Mouse (Mus musculus) gastrocnemius, adult 18-20 months (tissue): ENCODE measurements around the gene Plekhm2. TPM values are rescaled to one million over a fixed set of nuclear protein-coding genes. Genes with fewer than 3 reads are reported as not detected.

ENCODE experiments used
- DNase-seq: peaks from one replicate; pipeline ENCODE4 v3.0.0; 2021; ENCODE audit warnings: low spot score
- total RNA-seq, 2 experiments: library from RNA; stranded (reverse); gene quantifications; 2 replicates each; pipeline ENCODE4 v1.2.3; 2021

Gene Plekhm2
- total RNA-seq, 2 experiments from 2014 or later, result 28.9 to 34.5 TPM

DNA sequence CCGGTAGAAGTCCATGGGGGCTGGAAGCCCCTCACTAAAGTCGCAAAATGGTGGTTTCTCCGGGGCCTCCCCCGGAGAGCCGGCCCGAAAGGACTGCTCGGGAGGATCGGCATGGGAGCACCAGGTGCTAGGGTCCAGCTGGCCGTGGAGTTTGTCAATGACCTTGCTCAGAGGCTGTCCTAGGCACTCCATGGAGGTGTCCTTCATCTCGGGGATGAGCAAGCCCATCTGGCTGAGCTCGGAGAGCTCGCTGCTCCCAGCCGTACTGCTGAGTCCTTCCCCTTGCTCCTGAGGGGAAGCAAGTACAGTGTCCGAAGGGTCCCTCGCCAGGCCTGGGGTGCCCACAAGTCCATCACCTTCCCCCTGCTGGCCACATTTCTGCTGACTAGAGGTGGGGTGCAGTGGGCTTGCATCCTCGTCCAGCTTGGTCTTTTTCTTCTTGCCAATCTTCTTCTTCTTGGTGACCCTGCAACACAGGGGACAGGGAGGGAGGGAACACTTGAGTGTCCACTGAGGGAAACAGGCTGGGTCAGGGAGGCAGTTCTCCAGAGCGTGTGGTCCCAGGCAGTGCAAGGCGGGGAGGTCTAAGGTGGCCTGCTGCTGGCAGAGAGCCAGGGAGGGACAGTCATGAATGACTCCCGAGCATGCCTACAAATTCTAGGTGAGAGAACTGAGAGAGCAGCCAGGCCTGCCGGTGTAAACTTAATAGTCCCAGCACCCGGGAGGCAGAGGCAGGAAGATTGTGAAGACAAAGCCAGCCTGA is 32.4 kb downstream of the Plekhm2 start:
- no peak for DNase-seq

DNA sequence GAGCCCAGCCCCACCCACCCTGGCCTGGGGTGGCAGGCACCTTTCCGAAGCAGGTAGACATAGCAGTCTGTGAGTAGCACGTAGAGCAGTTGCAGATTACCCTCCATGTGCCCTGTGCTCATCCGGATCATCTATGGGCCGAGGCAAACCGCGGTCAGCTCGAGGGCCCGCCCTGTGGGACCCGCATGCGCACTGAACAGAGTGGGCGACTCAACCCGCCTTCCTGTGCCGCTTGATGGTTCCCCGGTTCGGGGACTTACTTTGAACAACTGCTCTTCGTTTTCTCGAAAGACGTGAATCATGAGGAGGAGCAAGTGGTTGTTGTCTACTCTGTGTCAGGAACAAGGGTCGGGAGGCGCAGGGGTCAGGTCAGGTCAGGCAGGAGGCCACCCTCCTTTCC is 33.4 kb downstream of the Plekhm2 start:
- DNase-seq, result no peak

GRCm38 (mm10) chr4:141630021-141630420 is 34.7 kb downstream of the Plekhm2 start:
- DNase-seq, result no peak

DNA sequence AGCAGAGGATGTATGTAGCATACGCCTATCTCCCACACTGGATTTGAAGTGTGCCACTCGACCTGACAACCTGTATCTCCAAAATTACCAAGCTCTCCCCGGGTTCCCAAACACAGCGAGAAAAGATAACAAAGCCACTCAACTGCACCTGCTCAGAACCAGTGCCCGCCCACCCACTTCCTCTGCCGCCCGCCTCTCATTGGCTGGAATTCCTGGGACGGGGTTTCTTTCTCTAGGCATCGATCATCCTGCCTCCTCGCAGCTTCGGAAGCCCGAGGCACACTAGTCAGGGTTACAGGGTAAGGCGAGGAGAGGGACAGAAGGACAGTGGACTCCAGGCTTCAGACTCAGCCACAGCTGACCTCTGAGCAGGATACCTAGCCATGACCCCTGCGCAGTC is 36.0 kb downstream of the Plekhm2 start:
- DNase-seq, result no peak

DNA sequence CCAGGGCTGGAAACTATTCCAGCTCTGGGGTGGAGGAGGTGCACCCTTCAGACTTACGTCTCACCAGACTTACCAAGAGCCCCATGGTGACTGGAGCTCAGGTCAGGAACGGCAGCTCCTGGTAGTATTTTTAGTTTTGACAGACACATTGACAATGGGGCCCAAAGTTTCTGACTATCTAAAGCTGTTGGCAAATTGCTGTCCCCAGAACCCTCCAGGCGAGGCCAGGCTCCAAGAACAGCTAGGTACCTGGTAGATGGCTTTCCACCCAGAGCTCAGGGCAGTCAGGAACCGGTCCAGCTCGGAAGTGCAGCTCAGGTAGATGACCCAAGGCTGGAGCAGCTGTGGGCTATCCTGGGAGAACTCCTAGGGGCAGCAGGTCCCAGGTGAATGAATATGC is 37.2 kb downstream of the Plekhm2 start:
- DNase-seq, result no peak

GRCm38 (mm10) chr4:141625774-141626550 is 38.7 kb downstream of the Plekhm2 start:
- DNase-seq, result no peak

GRCm38 (mm10) chr4:141624983-141625773 is 39.5 kb downstream of the Plekhm2 start:
- no peak for DNase-seq

DNA sequence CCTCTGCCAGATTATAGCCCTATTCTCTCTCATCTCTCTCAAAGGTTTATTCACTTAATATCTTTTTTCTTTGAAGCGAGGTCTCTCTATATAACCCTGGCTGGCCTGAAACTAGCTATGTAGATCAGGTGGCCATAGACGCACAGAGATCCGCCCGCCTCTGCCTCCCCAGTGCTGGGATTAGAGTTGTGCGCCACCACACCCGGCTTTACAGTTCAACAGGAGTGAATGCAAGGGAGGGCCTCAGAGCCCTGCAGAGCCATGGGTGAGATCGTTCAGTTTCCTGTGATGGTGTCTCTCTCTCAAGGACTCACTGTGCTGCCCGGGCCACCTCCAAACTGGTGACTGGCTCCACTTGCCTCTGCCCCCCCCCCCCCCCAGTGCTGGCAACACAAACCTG is 40.6 kb downstream of the Plekhm2 start:
- no peak for DNase-seq

DNA sequence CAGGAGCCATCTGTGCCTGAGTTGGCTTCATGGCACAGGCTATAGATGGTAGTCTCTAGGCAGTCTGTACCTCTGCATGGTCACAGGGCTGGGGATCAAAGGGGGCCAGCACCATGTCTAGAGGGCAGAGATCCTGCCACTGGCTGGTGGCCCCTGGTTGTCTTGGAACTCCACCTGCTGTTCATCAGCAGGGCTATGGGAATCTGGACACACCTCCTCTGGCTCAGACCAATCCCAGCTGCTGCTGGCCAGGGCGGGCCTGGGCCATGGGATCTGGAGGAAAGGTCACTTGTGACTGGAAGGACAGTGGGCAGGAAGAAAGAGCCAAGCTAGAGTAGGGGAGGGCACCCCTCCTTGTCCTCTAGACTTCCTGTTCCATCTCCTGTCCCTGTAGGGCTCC is 41.0 kb downstream of the Plekhm2 start, which contains the start of gene Slc25a34:
Gene Slc25a34 (minus strand): TSS at position 156 of the 400 bp plus-strand sequence.
- DNase-seq, result peak; percentile 79

GRCm38 (mm10) chr4:141623037-141623436 is 41.7 kb downstream of the Plekhm2 start:
- DNase-seq, result no peak

DNA sequence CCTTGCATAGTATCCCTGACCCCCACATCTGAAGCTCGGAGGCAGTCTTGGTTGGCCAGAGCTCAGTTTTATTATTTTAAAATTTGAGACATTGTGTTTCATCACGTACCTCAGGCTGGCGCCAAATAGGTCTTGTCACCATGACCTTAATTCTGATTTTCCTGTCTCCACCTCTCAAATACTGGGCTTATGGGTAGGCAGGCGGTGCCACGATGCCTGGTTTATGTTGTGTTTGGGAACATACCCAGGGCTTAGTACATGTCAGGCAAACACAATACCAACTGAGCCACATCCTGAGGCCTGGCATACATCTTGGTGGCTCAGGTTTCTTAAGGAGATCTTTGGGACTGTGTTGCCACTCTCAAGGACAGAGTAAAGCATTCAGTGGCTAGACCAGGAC is 42.1 kb downstream of the Plekhm2 start:
- DNase-seq, result no peak

DNA sequence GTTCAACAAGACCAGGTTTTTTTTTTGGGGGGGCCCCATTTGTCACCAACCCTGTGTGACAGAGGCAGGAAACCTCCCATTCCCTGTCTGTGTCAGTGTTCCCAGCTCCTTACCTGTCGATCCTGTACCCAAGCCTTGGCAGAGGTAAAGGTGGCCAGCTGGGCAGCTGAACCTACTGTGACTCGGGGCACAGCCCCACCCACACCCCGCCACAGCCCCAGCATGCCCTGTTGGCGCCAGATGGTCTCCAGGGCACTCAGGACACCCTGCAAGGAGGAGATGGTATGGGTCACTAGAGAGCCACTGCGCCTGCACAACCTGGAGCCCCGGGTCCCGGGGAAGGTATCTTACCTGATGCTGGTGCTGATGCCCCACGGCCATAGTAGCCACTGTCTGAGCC is 42.6 kb downstream of the Plekhm2 start:
- no peak for DNase-seq

GRCm38 (mm10) chr4:141621297-141621696 is 43.4 kb downstream of the Plekhm2 start:
- DNase-seq, result no peak

- no peak for DNase-seq
Observed at GRCm38 (mm10) chr4:141619299-141619883, 45.3 kb downstream of the Plekhm2 start.

DNA sequence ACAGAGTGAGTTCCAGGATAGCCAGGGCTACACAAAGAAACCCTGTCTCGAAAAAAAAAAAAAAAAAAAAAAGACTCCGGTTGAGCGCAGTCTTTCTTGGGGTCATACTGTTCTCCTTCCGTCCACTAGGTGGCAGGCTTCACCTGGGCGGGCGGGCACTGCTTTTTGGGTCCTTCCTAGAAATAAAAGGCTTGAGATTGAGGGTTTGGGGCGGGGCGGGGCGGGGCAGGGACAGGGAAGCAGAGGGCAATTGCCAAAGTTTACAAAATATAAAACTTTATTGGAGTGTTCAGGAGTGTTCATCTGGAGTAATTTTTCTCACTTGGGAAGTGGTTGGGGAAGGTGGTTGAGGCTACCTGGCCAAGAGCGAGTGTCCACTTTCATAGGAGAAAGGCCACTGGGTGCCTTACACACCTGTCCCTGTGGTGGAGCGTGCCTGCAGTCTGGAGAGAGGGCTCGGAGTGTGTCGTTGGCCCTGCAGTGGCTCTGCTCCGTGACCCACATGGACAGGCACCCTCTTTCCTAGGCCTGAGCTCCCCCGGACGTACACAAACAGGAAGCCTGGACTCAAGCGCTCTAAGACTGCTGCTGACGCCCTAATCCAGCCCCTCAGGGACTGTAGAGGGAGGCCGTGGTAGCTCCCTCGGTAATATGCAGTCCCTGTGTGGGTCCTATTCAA is 46.0 kb downstream of the Plekhm2 start, which contains the start of gene Tmem82:
Gene Tmem82 (minus strand): TSS at position 69 of the 679 bp plus-strand sequence.
- DNase-seq, result peak; percentile 67

GRCm38 (mm10) chr4:141617863-141618564 is 46.7 kb downstream of the Plekhm2 start:
- DNase-seq, result no peak

DNA sequence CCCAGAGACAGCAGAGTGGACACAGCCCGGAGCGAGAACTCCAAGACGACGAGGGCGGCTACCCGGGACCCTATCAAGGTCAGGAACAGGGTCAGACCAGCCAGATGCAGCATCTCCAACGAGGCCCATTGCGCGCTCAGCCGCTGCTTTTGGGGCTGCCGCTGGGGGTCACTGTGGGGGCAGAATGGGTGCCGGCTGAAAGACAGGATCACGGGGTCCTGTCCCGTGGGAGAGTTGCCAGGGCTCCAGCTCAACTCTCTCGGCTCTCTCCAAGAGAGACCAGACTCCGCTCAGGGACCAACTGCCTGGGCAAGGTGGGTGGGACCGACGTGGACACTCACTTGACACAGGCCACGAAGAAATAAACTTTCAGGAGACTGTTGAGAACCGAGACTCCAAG is 47.4 kb downstream of the Plekhm2 start:
- peak; percentile 74 for DNase-seq

GRCm38 (mm10) chr4:141616811-141617210 is 47.9 kb downstream of the Plekhm2 start:
- DNase-seq, result no peak

- no peak for DNase-seq
Observed at GRCm38 (mm10) chr4:141614946-141615345, 49.8 kb downstream of the Plekhm2 start.

DNA sequence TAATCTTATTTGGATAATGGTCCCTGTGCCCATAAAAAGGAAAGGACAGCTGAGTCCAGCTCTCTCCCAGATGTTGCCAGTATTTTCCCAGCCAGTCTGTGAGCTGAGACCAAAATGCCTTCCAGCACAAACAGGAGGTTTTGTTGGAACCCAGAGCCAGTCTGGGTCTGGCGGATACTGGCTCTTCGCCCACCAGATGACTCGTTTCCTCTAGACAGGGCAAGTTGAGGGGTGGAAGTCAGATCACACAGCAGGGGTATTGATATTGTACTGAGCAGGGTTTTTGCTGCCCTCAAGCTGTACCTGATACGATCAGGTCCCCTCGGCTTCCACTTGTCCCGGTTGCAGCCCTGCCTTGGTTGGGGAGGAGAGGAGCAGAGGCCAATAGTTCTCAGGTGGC is 55.2 kb downstream of the Plekhm2 start:
- DNase-seq, result no peak
